Mouse (Mus musculus): Measurements from ENCODE around the gene Gm3376.
"Not testable (repeated sequence)": the region's sequence is repeated elsewhere in the genome, so short reads cannot be mapped to it uniquely, and the experiment has no call there.

DNA sequence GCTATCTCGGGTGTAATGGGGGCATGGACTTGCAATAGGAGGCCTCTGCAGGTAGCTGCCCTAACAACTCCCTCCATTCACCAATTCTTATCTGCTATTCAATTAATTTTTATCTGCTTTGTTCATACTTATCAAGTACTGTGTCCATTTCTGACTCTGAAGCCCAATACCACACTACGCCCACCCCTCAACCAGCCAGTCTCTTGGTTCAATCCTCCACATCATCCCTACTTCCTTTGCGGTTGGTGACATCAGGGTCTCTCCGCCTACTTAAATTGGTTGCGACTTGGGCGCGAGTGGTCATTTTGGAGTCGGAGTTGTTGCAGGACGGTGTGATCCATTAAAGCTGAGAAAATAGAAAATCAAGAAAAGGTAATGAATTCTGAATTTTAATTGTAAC is at the start of gene Gm3376:
- not testable (repeated sequence) for TF ChIP-seq CTCF (IDR thresholded peaks at IDR 0.05; ENCODE audit: control insufficient read depth, insufficient read depth, low read length); POLR2A (IDR thresholded peaks at IDR 0.05; ENCODE audit: borderline replicate concordance, control insufficient read depth, low read depth, low read length)
